Mouse (Mus musculus) lung, embryonic 16.5 days (tissue): ENCODE measurements around the gene Htr1b. TPM values are rescaled to one million over a fixed set of nuclear protein-coding genes. Genes with fewer than 3 reads are reported as not detected.

Experiments
- ATAC-seq: fragments of 200-750 bp; cut with Nextera tagmentation; 2 replicates; pipeline ENCODE4 v1.8.0; 2017; ENCODE audit warnings: low read depth, mild to moderate bottlenecking, moderate library complexity
- H3K27ac ChIP-seq: fragments of 300-500 bp; sonication (generic); 2 replicates; pipeline ENCODE4 v1.5.1; 2014; ENCODE audit warnings: mild to moderate bottlenecking, control low read depth, low read length
- H3K27me3 ChIP-seq: fragments of 300-500 bp; sonication (generic); 2 replicates; pipeline ENCODE4 v1.6.1; 2014; ENCODE audit warnings: low read depth, low read length, mixed read lengths; ENCODE audit not compliant: control insufficient read depth, insufficient read depth
- H3K36me3 ChIP-seq: fragments of 300-500 bp; sonication (generic); 2 replicates; pipeline ENCODE4 v1.6.1; 2014; ENCODE audit warnings: low read length; ENCODE audit not compliant: control insufficient read depth, insufficient read depth
- H3K4me1 ChIP-seq: fragments of 300-500 bp; sonication (generic); replicated peaks from 2 replicates; pipeline ENCODE4 v1.6.1; 2014; ENCODE audit warnings: low read length, mixed read lengths; ENCODE audit not compliant: control insufficient read depth, insufficient read depth
- H3K4me2 ChIP-seq: fragments of 300-500 bp; sonication (generic); 2 replicates; pipeline ENCODE4 v1.6.1; 2014; ENCODE audit warnings: low read depth, low read length, control low read depth
- H3K4me3 ChIP-seq: fragments of 300-500 bp; sonication (generic); 2 replicates; pipeline ENCODE4 v1.5.1; 2014; ENCODE audit warnings: mild to moderate bottlenecking, low read length, control low read depth
- H3K9ac ChIP-seq: fragments of 300-500 bp; sonication (generic); 2 replicates; pipeline ENCODE4 v1.6.1; 2014; ENCODE audit warnings: low read length, control low read depth
- H3K9me3 ChIP-seq: fragments of 300-500 bp; sonication (generic); 2 replicates; pipeline ENCODE4 v1.6.1; 2016; ENCODE audit warnings: low read length; ENCODE audit not compliant: control insufficient read depth
- WGBS: fragments of 180-500 bp; shearing (Covaris S2); extraction: QIAGEN DNeasy Blood & Tissue Kit; methylation state at CpG from one replicate; pipeline ENCODE4 v1.1.7; 2014; 5-methylcytosine and 5-hydroxymethylcytosine counted together
- polyA plus RNA-seq: library from polyadenylated mRNA; unstranded; fragments of >200 nt; fragmentation: Nextera tagmentation; extraction: Ambion mirVana; gene quantifications from 2 replicates; pipeline ENCODE4 v1.2.1, GENCODE M21; 2015

Htr1b gene
- polyA plus RNA-seq, 1 experiment from 2014 or later: 0.40 TPM

DNA sequence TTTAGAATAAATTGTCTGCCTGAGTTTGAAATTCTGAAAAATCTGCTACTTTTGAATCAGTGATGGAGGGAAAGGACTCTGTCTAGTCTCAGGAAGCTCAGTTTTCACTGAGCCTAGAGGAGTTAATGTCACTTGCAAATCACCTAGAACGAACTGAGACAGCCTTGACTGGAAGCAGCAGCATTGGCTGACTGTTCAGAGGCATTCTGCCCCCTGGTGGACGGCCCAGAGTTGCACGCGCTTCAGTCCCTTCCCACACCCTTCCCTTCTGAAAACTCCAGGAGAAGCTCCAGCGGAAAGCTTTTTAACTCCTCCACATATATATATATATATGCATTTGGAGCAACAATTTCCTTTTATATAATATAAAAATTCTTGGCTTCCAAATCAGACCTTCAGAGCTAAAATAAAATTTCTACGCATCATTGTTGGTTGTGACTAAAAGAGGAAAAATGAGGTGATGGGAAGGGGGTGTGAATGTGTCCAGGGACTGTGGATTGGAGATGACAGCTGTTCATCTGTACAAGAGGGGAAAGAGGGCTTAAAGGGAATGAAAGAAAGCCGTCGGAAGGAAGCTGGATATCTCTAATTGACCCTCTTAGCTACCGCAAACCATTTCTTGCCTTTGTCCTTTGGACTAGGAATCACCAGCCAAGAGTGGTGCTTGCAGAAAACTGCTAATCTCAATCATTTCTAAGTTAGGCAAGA lies 6.6 kb downstream of the Htr1b start:
- no peaks in the 10 kb centered on the region for H3K9me3 ChIP-seq
- H3K36me3 ChIP-seq: no peaks in the 10 kb centered on the region
- H3K27ac ChIP-seq: no peak overlapping the region
- WGBS: 27% methylated on average over 9 of the region's 9 CpGs
- no peak overlapping the region for H3K4me3 ChIP-seq
- peaks cover 11% of the 10 kb centered on the region for H3K27me3 ChIP-seq
- H3K4me1 ChIP-seq: peaks cover 3% of the 10 kb centered on the region
- no peak overlapping the region for H3K9ac ChIP-seq
- peak; percentile 70 for ATAC-seq
- no peak overlapping the region for H3K4me2 ChIP-seq

DNA sequence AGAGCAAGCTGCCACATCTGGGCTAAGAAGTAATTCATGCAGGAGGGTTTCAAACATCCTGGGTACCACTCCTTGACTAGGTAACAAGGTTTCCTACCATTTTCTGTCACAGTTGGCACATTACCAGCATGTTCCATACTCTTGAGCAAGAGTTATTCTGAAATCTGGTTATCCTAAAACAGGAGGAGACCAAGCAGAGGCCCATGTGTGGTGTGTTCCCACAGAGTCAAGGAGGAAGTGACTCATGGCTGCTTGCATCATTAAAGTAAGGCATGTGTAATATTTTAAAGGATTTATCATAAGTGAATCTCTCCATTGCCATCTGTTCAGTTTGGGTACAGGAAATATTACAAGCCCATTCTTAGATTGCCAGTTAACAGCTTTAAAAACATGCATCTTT lies 7.7 kb downstream of the Htr1b start:
- no peak overlapping the region for H3K27ac ChIP-seq
- H3K4me2 ChIP-seq: no peak overlapping the region
- H3K9ac ChIP-seq: no peak overlapping the region
- H3K36me3 ChIP-seq: no peaks in the 10 kb centered on the region
- H3K9me3 ChIP-seq: no peaks in the 10 kb centered on the region
- H3K27me3 ChIP-seq: no peaks in the 10 kb centered on the region; the same call in 1 of the 2 replicates
- no peak for ATAC-seq
- H3K4me3 ChIP-seq: no peak overlapping the region
- no peaks in the 10 kb centered on the region for H3K4me1 ChIP-seq

DNA sequence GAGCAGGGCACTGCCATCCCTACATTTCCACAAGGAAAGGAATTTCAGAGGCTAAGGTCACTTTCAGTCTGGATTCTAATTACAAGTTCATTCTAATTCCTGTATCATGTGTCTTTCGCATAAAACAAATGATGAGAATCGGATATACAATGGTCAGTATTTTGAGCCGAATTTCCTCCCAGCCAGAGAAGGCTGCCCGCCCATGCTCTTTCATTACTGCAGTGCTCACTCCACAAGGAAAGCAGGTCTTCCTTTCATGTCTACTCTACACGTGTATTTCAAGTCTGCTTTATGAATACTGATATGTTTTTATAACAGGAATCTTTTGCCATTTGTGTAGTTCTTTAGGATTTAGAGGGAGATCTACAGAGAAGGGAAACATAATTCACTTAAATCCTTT lies 10.8 kb downstream of the Htr1b start:
- no peak overlapping the region for H3K4me3 ChIP-seq
- WGBS: 59% methylated on average over 5 of the region's 5 CpGs
- no peak for ATAC-seq

DNA sequence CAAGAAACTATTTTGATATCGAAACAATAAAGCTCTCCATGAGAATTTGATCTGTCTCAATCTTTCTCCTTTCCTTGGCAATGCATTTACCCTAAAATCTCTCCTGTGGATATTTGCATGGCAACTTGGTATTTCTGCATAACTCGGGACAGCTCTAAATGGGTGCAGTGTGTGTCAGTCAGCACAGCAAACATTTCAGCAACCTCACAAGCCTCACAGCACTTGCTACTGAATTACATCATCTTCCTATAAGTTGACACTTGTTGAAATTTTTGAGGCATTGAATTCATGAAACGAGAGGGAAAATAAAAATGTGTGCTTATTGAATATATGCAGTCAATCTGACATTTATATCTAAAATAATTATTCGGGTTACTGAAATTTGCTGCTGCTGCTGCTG lies 22.6 kb downstream of the Htr1b start:
- Histone ChIP-seq H3K9me3 (no peaks in the 10 kb centered on the region), H3K4me2 (no peak overlapping the region), H3K9ac (no peak overlapping the region), H3K36me3 (no peaks in the 10 kb centered on the region), H3K27ac (no peak overlapping the region), H3K4me3 (no peak overlapping the region), H3K27me3 (no peaks in the 10 kb centered on the region), H3K4me1 (no peaks in the 10 kb centered on the region)
- no peak for ATAC-seq
- 71% methylated on average over 4 of the region's 4 CpGs for WGBS

More for the DNA sequence above, 10.8 kb downstream of the Htr1b start:
- H3K36me3 ChIP-seq: no peaks in the 10 kb centered on the region
- H3K27me3 ChIP-seq: no peaks in the 10 kb centered on the region
- no peak overlapping the region for H3K27ac ChIP-seq
- H3K4me2 ChIP-seq: no peak overlapping the region
- no peak overlapping the region for H3K9ac ChIP-seq
- no peaks in the 10 kb centered on the region for H3K4me1 ChIP-seq
- no peaks in the 10 kb centered on the region for H3K9me3 ChIP-seq

Other genes starting within 250 kb of the Htr1b start
- 0.55 and 0.70 TPM in 2 replicates for gene Mei4, start 229.8 kb upstream of the Htr1b start, polyA plus RNA-seq